Mouse (Mus musculus) c-Kit-positive CD71-negative TER-119-negative erythroid progenitor cells, embryonic 14.5 days (primary cell): ENCODE measurements around the gene Cib1.

Experiments
- DNase-seq: peaks from one replicate; pipeline ENCODE4 v3.0.0-alpha.2; 2013; ENCODE audit warnings: low read depth

Cib1 gene

GRCm38 (mm10) chr7:80232489-80233029, at the start of gene Cib1, which contains the start of gene Gdpgp1:
Gene Cib1, minus strand, starts transcription at chr7:80232813.
Gene Gdpgp1, plus strand, starts transcription at chr7:80232865.
- peak; percentile 94 for DNase-seq

GRCm38 (mm10) chr7:80281646-80282045, 49.0 kb upstream of the Cib1 start:
- DNase-seq: no peak

GRCm38 (mm10) chr7:80280998-80281397, 48.4 kb upstream of the Cib1 start:
- no peak for DNase-seq

GRCm38 (mm10) chr7:80280032-80280431, 47.4 kb upstream of the Cib1 start:
- DNase-seq: no peak

- DNase-seq: no peak
Measured at GRCm38 (mm10) chr7:80276374-80276773, 43.8 kb upstream of the Cib1 start.

- DNase-seq: no peak
Measured at GRCm38 (mm10) chr7:80273456-80273855, 40.8 kb upstream of the Cib1 start.

GRCm38 (mm10) chr7:80269751-80270255, 37.2 kb upstream of the Cib1 start:
- DNase-seq: no peak

- peak; percentile 96 for DNase-seq
Measured at GRCm38 (mm10) chr7:80268897-80269750, 36.5 kb upstream of the Cib1 start, which contains the start of gene Vps33b. Gene Vps33b, plus strand, starts transcription at chr7:80269649.

GRCm38 (mm10) chr7:80267764-80268163, 35.2 kb upstream of the Cib1 start:
- no peak for DNase-seq

- no peak for DNase-seq
Measured at GRCm38 (mm10) chr7:80264606-80265005, 32.0 kb upstream of the Cib1 start.

GRCm38 (mm10) chr7:80261372-80261990, 28.9 kb upstream of the Cib1 start:
- DNase-seq: no peak

GRCm38 (mm10) chr7:80260625-80261371, 28.2 kb upstream of the Cib1 start, which contains the start of gene Ngrn:
Gene Ngrn, plus strand, starts transcription at chr7:80261215.
- peak; percentile 71 for DNase-seq

- DNase-seq: no peak
Measured at GRCm38 (mm10) chr7:80257706-80258105, 25.1 kb upstream of the Cib1 start.

GRCm38 (mm10) chr7:80255981-80256380, 23.4 kb upstream of the Cib1 start:
- DNase-seq: no peak

- DNase-seq: no peak
Measured at GRCm38 (mm10) chr7:80252886-80253285, 20.3 kb upstream of the Cib1 start.

GRCm38 (mm10) chr7:80252437-80252836, 19.8 kb upstream of the Cib1 start:
- no peak for DNase-seq

- DNase-seq: no peak
Measured at GRCm38 (mm10) chr7:80246859-80247258, 14.2 kb upstream of the Cib1 start.

- peak; percentile 97 for DNase-seq
Measured at GRCm38 (mm10) chr7:80246148-80246721, 13.6 kb upstream of the Cib1 start, which contains the start of gene Ttll13. Gene Ttll13, plus strand, starts transcription at chr7:80246376.

- no peak for DNase-seq
Measured at GRCm38 (mm10) chr7:80244851-80245250, 12.2 kb upstream of the Cib1 start.

GRCm38 (mm10) chr7:80241661-80242060, 9.0 kb upstream of the Cib1 start:
- no peak for DNase-seq

GRCm38 (mm10) chr7:80238542-80238941, 5.9 kb upstream of the Cib1 start:
- no peak for DNase-seq
